In genomic region chr4:94473286-94473685, GRCm38 (mm10) we compare ENCODE assay signal across 14 mouse cellular contexts.
"Had no signal": no experiment of that assay in that cellular context is flagged by ENCODE, and none has a peak within 500 bp of the region (broad histone marks: within the 10 kb centered on the region; RNA-seq: fewer than 3 reads in every experiment).

No protein-coding gene starts in this region.

- H3K9ac ChIP-seq: limb, embryonic 15.5 days; liver, embryonic 14.5 days; midbrain, embryonic 12.5 days; neural tube, embryonic 13.5 days; stomach, embryonic 15.5 days had no signal

- H3K36me3 ChIP-seq: limb, embryonic 15.5 days; midbrain, embryonic 12.5 days; neural tube, embryonic 13.5 days; stomach, embryonic 15.5 days had no signal

- H3K27ac ChIP-seq: kidney, postnatal 0 days; limb, embryonic 15.5 days; liver, embryonic 14.5 days; midbrain, embryonic 12.5 days; neural tube, embryonic 13.5 days; stomach, embryonic 15.5 days had no signal

- H3K27me3 ChIP-seq: limb, embryonic 15.5 days; midbrain, embryonic 12.5 days; neural tube, embryonic 13.5 days; stomach, embryonic 15.5 days had no signal

- H3K4me2 ChIP-seq: limb, embryonic 15.5 days; midbrain, embryonic 12.5 days; neural tube, embryonic 13.5 days; stomach, embryonic 15.5 days had no signal

- H3K4me3 ChIP-seq: limb, embryonic 15.5 days; midbrain, embryonic 12.5 days; neural tube, embryonic 13.5 days; stomach, embryonic 15.5 days had no signal

- ATAC-seq: midbrain, embryonic 16.5 days had no signal

- H3K9me3 ChIP-seq: limb, embryonic 15.5 days; midbrain, embryonic 12.5 days; neural tube, embryonic 13.5 days; stomach, embryonic 15.5 days had no signal

- H3K4me1 ChIP-seq: limb, embryonic 15.5 days; midbrain, embryonic 12.5 days; neural tube, embryonic 13.5 days; stomach, embryonic 15.5 days had no signal

- DNase-seq: kidney, postnatal 36 days; layer of hippocampus, adult 9-11 months; layer of hippocampus, postnatal 36 days; lung, adult 18-20 months; retina, postnatal 1 day; right cerebral cortex, postnatal 4 days; thymus, postnatal 4 days had no signal
